Mouse (Mus musculus): ENCODE measurements around the gene Kitl.

Gene Kitl

GRCm38 (mm10) chr10:100124452-100124851 lies 109.0 kb downstream of the Kitl start:
- DNase-seq (ENCODE audit: low spot score in 2 of 2), result no peak

DNA sequence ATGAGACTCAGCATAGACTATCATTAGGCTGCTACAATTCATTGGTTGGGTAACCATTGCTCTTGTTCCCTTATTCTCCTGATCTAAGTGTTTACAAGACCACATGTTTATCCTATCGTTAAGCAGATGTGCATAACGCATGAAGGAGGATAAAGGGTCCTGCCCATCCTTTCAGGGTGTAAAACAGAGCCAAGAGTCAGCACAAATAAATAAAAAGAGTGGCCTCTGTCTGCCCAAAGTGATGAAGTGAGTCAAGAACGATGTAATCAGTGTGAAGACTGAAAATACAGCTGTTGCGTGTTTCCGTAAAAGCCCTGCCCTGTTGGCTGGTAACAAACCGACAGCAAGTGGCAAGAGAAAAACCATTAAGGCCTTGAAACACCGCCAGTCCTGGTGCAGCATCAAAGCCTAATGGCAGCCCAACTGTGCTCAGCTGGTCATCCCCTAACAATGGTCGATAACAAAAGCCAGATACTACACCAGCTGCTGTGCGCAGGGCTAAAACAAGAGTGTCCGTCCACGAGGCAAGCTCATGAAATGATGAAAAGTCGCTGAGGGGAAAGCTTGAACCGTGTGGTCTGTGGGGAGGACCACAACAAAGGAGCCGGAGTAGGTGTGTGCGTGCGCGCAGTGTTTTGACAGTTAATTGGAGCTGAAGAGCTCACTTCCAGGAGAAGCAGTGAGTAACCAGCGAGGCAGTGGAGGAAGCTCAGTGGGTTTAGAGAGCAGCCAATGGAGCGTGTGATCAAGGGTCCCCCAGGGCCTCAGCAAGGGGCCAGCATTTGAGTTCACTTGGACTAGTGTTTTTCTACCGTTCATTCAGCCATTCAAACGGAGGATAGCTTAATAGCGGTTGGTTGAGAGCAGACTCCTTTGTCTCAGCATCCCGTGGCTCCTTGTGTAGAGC lies 112.7 kb downstream of the Kitl start:
- no peak for DNase-seq (ENCODE audit: low spot score in 2 of 2)

- DNase-seq (ENCODE audit: low spot score in 2 of 2), result no peak
Measured at GRCm38 (mm10) chr10:100131657-100132056, 116.2 kb downstream of the Kitl start.

GRCm38 (mm10) chr10:100132304-100132703 lies 116.9 kb downstream of the Kitl start:
- DNase-seq (ENCODE audit: low spot score in 2 of 2), result no peak

DNA sequence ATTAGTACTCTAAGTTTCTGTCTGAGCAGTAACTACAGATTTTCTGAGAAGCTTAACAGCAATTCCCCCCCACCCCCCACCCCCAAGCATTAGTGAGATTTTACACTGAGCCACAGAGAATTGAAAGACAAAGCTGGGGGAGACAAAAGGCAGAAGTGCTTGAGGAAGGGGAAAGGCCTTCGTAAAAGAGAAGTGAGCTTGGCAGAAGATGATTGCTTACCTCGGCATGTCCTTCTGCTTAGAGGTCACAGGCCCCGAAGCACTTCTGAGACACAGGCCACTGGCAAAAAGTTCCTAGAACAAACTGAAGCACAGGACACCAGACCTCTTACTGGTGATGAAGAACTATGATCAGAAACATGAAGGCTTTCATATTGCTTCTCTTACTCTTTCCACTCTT lies 123.1 kb downstream of the Kitl start:
- DNase-seq (ENCODE audit: low spot score in 2 of 2), result no peak

DNA sequence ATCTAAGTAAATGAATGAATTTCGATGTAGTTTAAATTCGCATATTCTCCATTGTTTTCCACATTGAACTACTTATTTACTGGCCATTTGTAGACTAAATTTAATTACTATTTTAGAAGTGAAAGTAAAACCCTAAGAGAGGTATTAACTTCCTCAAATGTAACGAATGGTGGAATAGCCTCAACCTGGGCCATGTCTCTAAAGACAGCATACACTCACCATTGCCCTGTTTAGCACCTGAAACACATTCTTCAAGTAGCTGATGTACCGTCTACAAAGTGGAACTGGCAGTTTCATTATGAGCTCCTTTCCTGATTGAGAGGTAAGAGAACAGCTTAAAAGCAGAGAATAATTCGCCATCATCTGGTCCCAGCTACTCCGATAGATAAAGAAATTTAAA lies 132.7 kb downstream of the Kitl start:
- no peak for DNase-seq (ENCODE audit: low spot score in 2 of 2)

Data from right cerebral cortex, adult 2 months (tissue).